In genomic region chr2:5042616-5043475, GRCm38 (mm10) we compare ENCODE assay signal across 16 mouse cellular contexts. TPM values are rescaled to one million over a fixed set of nuclear protein-coding genes. Genes with fewer than 3 reads are reported as not detected.
DNase-seq lines count a peak whose midpoint lies in the region; ATAC-seq lines count a peak whose summit lies in the region.
"Had no signal": no experiment of that assay in that cellular context is flagged by ENCODE, and none has a peak within 500 bp of the region (broad histone marks: within the 10 kb centered on the region; RNA-seq: fewer than 3 reads in every experiment).

No protein-coding gene starts in this region.

- no peak overlapping the region for H3K9ac ChIP-seq in midbrain, embryonic 11.5 days (ENCODE audit: low read length)
- no peak overlapping the region for H3K9ac ChIP-seq in midbrain, embryonic 14.5 days (replicated peaks; ENCODE audit: low read length)
- H3K9ac ChIP-seq: limb, embryonic 12.5 days; midbrain, embryonic 15.5 days had no signal

- H3K4me2 ChIP-seq in midbrain, embryonic 11.5 days, result no peak overlapping the region
- no peak overlapping the region for H3K4me2 ChIP-seq in midbrain, embryonic 14.5 days (ENCODE audit: low read length)
- H3K4me2 ChIP-seq: limb, embryonic 12.5 days; midbrain, embryonic 15.5 days had no signal

- DNase-seq in adrenal gland, adult 2 months, result peak; percentile 38
- DNase-seq in adrenal gland, postnatal 25 days, result no peak
- peak; percentile 37 for DNase-seq in midbrain, embryonic 11.5 days (ENCODE audit: low spot score, missing footprints)
- DNase-seq in midbrain, embryonic 14.5 days, result no peak
- peak; percentile 63 for DNase-seq in liver
- DNase-seq in forebrain, embryonic 10.5 days (ENCODE audit: extremely low spot score, low spot score), result no peak
- DNase-seq in thymus, adult 18-20 months, result no peak
- DNase-seq: cerebellum, postnatal 10 days; kidney, adult 8-10 months; lung, postnatal 14 days; right cerebral cortex, postnatal 4 days had no signal

- H3K9me3 ChIP-seq in midbrain, embryonic 11.5 days (ENCODE audit: control insufficient read depth, low read length), result no peaks in the 10 kb centered on the region
- H3K9me3 ChIP-seq in midbrain, embryonic 14.5 days (ENCODE audit: control insufficient read depth, low read length), result no peaks in the 10 kb centered on the region
- H3K9me3 ChIP-seq in forebrain, embryonic 10.5 days, result no peaks in the 10 kb centered on the region
- H3K9me3 ChIP-seq: embryonic facial prominence, embryonic 10.5 days; limb, embryonic 12.5 days; midbrain, embryonic 15.5 days had no signal

- H3K4me1 ChIP-seq in midbrain, embryonic 11.5 days (ENCODE audit: control insufficient read depth, insufficient read depth, low read length), result no peaks in the 10 kb centered on the region
- H3K4me1 ChIP-seq in midbrain, embryonic 14.5 days (ENCODE audit: control insufficient read depth, insufficient read depth, low read length), result 0 out of 2 replicates have a peak, but pooled peaks cover 5% of the 10 kb centered on the region
- H3K4me1 ChIP-seq in forebrain, embryonic 10.5 days, result peaks cover 19% of the 10 kb centered on the region

- WGBS in midbrain, embryonic 11.5 days, result 81% methylated on average over 11 of the region's 11 CpGs
- 83% methylated on average over 11 of the region's 11 CpGs for WGBS in midbrain, embryonic 14.5 days
- whole genome bisulfite sequencing in forebrain, embryonic 10.5 days, result 86% methylated on average over 11 of the region's 11 CpGs

- H3K27me3 ChIP-seq in midbrain, embryonic 11.5 days (ENCODE audit: control insufficient read depth, insufficient read depth, low read length), result no peaks in the 10 kb centered on the region
- H3K27me3 ChIP-seq in midbrain, embryonic 14.5 days (ENCODE audit: control insufficient read depth, insufficient read depth, low read length), result no peaks in the 10 kb centered on the region
- H3K27me3 ChIP-seq in forebrain, embryonic 10.5 days (ENCODE audit: poor library complexity, severe bottlenecking), result peaks cover 6% of the 10 kb centered on the region; the same call in 1 of the 2 replicates
- H3K27me3 ChIP-seq: limb, embryonic 12.5 days; midbrain, embryonic 15.5 days had no signal

- H3K36me3 ChIP-seq in midbrain, embryonic 11.5 days (ENCODE audit: control insufficient read depth, insufficient read depth, low read length), result no peaks in the 10 kb centered on the region
- H3K36me3 ChIP-seq in midbrain, embryonic 14.5 days (ENCODE audit: control insufficient read depth, insufficient read depth, low read length), result no peaks in the 10 kb centered on the region
- H3K36me3 ChIP-seq in forebrain, embryonic 10.5 days (replicated peaks), result no peaks in the 10 kb centered on the region
- H3K36me3 ChIP-seq: embryonic facial prominence, embryonic 10.5 days; limb, embryonic 12.5 days; midbrain, embryonic 15.5 days had no signal

- no peak for ATAC-seq in midbrain, embryonic 11.5 days (ENCODE audit: low FRiP score)
- ATAC-seq in midbrain, embryonic 14.5 days (ENCODE audit: low FRiP score, low TSS enrichment), result no peak
- ATAC-seq in megakaryocyte-erythroid progenitor cell, adult 5-6 weeks (replicated peaks; ENCODE audit: low FRiP score, low TSS enrichment, poor library complexity, severe bottlenecking), result peak; percentile 72
- ATAC-seq: midbrain, embryonic 15.5 days had no signal

- no peak overlapping the region for H3K27ac ChIP-seq in midbrain, embryonic 11.5 days (ENCODE audit: low read depth, low read length)
- no peak overlapping the region for H3K27ac ChIP-seq in midbrain, embryonic 14.5 days (replicated peaks; ENCODE audit: low read depth, low read length)
- H3K27ac ChIP-seq in forebrain, embryonic 10.5 days, result no peak overlapping the region
- H3K27ac ChIP-seq: embryonic facial prominence, embryonic 10.5 days; left cerebral cortex, adult 2 months; limb, embryonic 12.5 days; midbrain, embryonic 15.5 days had no signal

- no peak overlapping the region for H3K4me3 ChIP-seq in midbrain, embryonic 11.5 days (ENCODE audit: low read depth, low read length)
- H3K4me3 ChIP-seq in midbrain, embryonic 14.5 days (replicated peaks; ENCODE audit: low read depth, low read length), result no peak overlapping the region
- H3K4me3 ChIP-seq in forebrain, embryonic 10.5 days, result no peak overlapping the region
- H3K4me3 ChIP-seq: embryonic facial prominence, embryonic 10.5 days; left cerebral cortex, adult 2 months; limb, embryonic 12.5 days; midbrain, embryonic 15.5 days had no signal

RNA-seq across cellular contexts. Expression of gene Optn, which starts 21.0 kb away (rescaled TPM):
- 100 to 1,000 TPM; 100 to 105 TPM for total RNA-seq in adrenal gland, adult 2 months (2021)
- 4.8 and 5.4 TPM in 2 replicates for polyA plus RNA-seq in adrenal gland, adult 2 months (2012; rRNA removed)
- 52.5 and 59.0 TPM in 2 replicates for total RNA-seq in adrenal gland, postnatal 25 days (2021)
- polyA plus RNA-seq in midbrain, embryonic 11.5 days (2014; fragmentation: Nextera tagmentation; extraction: Ambion mirVana), result 4.3 and 5.2 TPM in 2 replicates
- polyA plus RNA-seq in midbrain, embryonic 14.5 days (2014; fragmentation: Nextera tagmentation; extraction: Ambion mirVana), result 12.1 and 13.6 TPM in 2 replicates
- 89.0 and 116 TPM in 2 replicates for total RNA-seq in megakaryocyte-erythroid progenitor cell, adult 5-6 weeks (2014; fragmentation: Nextera tagmentation)
- 193 and 249 TPM in 2 replicates for total RNA-seq in megakaryocyte-erythroid progenitor cell, adult 5-6 weeks (2017)
- 2.3 and 2.6 TPM in 2 replicates for polyA plus RNA-seq in forebrain, embryonic 10.5 days (2016; fragmentation: Nextera tagmentation; extraction: Ambion mirVana)

RNA-seq across cellular contexts. Expression of gene Mcm10, which starts 30.3 kb away (rescaled TPM):
- 1 to 10 TPM; 1.6 to 7.9 TPM for total RNA-seq in adrenal gland, adult 2 months (2021)
- polyA plus RNA-seq in adrenal gland, adult 2 months (2012; rRNA removed), result 0.40 and 0.44 TPM in 2 replicates
- 5.6 and 6.2 TPM in 2 replicates for total RNA-seq in adrenal gland, postnatal 25 days (2021)
- polyA plus RNA-seq in midbrain, embryonic 11.5 days (2014; fragmentation: Nextera tagmentation; extraction: Ambion mirVana), result 49.8 and 53.1 TPM in 2 replicates
- polyA plus RNA-seq in midbrain, embryonic 14.5 days (2014; fragmentation: Nextera tagmentation; extraction: Ambion mirVana), result 2.8 and 6.5 TPM in 2 replicates
- total RNA-seq in megakaryocyte-erythroid progenitor cell, adult 5-6 weeks (2014; fragmentation: Nextera tagmentation), result 121 and 141 TPM in 2 replicates
- total RNA-seq in megakaryocyte-erythroid progenitor cell, adult 5-6 weeks (2017), result 92.5 and 121 TPM in 2 replicates
- polyA plus RNA-seq in forebrain, embryonic 10.5 days (2016; fragmentation: Nextera tagmentation; extraction: Ambion mirVana), result 82.7 and 87.4 TPM in 2 replicates

Comparison
In these comparisons a context has a peak if more than half of its experiments do, and no peak if none do; other contexts are left out.
1. DNase-seq: peak in adrenal gland, adult 2 months (single experiment), midbrain, embryonic 11.5 days (single experiment) and liver (single experiment); none in adrenal gland, postnatal 25 days (single experiment), midbrain, embryonic 14.5 days (single experiment), forebrain, embryonic 10.5 days (single experiment) and thymus, adult 18-20 months (0 of 2).